Mouse (Mus musculus): ENCODE data around the gene Gpr142. TPM values are rescaled to one million over a fixed set of nuclear protein-coding genes. Genes with fewer than 3 reads are reported as not detected.

Gpr142 gene
- 0.27 TPM in 1 of 2 replicates, not detected in the other for polyA plus RNA-seq (2012; ENCODE audit: low replicate concordance)

DNA sequence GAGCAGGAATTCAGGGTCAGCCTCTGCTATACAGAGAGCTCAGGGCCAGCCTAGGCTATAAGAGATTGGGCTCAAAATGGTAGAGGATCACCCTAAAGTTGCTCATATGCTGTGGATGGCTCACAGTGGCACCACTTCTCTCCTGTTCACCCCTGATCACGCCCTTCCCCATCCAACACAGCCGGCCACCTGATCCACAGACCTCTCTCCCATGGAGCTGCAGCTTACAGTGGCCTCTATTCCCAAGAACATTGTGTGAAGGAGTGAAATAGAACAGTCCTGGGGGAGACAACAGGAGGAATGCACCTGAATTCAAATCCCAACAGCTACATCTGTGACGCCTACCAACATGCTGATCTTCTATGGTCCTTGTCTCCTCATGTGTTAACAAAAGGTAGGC, at the start of gene Gpr142:
Gene Gpr142 (plus strand): TSS at position 301 of the 400 bp plus-strand sequence.

DNA sequence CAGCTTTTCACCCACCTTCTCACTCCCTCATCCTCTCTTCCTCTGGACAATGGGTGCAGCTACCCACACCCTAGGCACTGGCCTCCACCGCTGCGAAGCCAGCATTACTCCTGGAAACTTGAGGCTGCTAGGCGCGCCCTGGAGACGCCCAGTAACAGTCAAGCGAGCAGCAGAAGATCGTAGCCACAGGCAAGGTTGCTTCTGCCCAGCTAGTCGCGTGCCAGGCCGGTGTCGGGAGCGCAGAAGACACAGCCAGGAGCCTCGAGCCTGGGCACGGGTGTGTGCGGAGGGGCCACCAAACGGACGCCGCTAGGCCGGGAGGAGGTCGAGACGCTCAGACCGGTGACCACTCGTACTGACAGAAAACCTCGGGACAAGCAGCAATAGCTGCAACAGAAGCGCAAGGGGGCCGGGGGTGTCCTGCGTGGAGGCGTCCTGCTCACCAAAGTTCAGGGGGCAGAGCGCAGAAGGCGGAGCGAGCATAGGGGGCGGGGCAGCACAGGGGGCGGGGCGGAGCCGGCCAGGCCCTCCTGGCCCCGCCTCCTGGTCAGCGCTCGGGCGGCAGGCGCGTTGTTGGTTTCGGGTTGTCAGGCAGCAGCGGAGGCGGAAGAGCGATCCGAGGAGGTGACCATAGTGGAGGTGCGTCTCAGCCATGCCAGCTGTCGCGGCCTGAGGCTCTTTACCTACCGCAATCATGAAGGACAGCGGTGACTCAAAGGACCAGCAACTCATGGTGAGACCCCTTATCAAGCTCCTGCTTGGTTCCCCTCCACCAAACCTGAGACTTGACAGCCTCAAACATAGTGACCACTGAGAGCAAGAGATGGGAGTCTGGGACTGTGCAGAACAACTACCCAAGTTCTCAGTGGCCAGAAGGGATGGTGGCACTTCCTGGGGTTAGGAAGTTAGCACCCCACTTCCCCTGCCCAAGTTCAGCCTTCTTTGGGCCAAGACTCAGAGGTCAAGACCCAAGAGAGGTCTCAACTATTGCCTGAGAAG, 33.6 kb upstream of the Gpr142 start, which contains the start of gene Kif19a:
Gene Kif19a (plus strand): TSS at position 569 of the 999 bp plus-strand sequence.

DNA sequence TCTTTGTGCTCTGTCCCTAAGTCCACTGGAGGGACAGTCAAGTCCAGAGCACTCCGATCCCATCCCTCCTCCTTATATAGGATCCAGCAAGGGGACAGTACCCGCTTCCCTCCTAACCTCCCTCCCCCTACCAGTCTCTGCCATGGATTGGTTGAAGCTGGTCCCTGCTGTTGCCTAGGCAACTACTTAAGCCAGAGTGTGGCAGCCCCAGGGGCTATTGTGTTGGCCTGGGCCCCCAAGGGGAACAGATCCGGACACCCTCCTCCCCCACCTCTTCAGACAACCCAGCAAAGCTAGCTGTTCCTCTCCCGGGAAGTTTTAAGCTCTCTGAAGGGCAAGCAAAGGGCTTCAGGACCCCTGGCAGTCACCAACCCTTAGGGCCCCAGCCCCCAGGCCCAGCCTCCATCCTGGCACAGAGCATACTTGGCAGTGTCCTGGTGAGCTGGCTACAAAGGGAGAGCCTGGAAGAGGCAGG, 2.8 kb upstream of the Gpr142 start, which contains the start of gene Btbd17:
Gene Btbd17 (minus strand): TSS at position 98 of the 475 bp plus-strand sequence.

DNA sequence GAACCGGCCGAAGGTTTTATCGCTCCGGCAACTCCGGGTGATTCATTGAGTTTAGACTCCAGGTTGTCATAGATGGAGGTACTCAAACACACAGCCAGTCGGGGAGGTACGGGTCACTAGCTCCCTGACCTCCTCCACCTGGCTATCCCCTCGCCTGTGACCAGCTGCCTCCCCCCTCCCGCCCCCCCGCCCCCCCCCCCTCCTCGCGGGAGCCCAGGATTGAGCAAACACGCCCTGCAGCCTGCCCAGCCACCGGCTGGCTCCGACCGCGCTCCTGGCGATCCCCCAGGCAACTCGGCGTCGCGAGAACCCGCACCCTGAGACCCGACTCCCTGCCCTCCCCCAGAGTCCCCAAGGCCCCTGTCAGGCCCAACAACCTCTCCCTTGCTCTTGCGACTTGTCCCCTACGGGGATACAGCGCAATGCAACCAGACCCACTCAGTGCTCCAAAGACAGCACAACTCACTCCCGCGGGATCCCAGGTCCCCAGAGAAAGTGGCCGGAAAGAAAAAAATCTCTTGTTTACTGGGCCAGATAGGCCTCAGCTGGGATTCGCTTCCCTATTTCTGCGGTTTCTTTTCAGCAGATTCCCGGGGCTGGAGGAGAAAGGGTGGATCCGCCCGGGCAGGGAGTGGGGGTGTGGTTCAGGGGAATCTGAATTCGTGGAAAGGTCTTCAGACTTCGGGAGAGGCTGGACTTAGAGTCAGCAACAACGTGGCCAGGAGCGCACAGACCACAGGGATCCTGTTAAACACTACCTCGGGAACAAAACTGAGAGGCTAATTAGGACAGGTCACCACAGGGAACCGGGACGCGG, 51.9 kb downstream of the Gpr142 start, which contains the start of gene Gprc5c:
Gene Gprc5c (plus strand): TSS at position 701 of the 817 bp plus-strand sequence.

Other genes with a start within 250 kb of the Gpr142 start
- gene Rpl38, start 130.4 kb upstream of the Gpr142 start, polyA plus RNA-seq (2012; ENCODE audit: low replicate concordance), result 61.7 and 73.9 TPM in 2 replicates
- 5.6 and 6.9 TPM in 2 replicates for gene Ttyh2, start 123.5 kb upstream of the Gpr142 start, polyA plus RNA-seq (2012; ENCODE audit: low replicate concordance)
- 0.06 TPM in 1 of 2 replicates, not detected in the other for gene Dnaic2, start 71.5 kb upstream of the Gpr142 start, polyA plus RNA-seq (2012; ENCODE audit: low replicate concordance)
- 1.7 and 2.3 TPM in 2 replicates for gene Kif19a, start 33.5 kb upstream of the Gpr142 start, polyA plus RNA-seq (2012; ENCODE audit: low replicate concordance)
- gene Btbd17, start 3.0 kb upstream of the Gpr142 start, polyA plus RNA-seq (2012; ENCODE audit: low replicate concordance), result not detected in 2 replicates
- 0.29 and 1.8 TPM in 2 replicates for gene Gprc5c, start 52.2 kb downstream of the Gpr142 start, polyA plus RNA-seq (2012; ENCODE audit: low replicate concordance)
- 1.1 and 1.4 TPM in 2 replicates for gene Cd300a, start 91.1 kb downstream of the Gpr142 start, polyA plus RNA-seq (2012; ENCODE audit: low replicate concordance)
- 0.19 and 0.37 TPM in 2 replicates for gene Cd300lb, start 135.5 kb downstream of the Gpr142 start, polyA plus RNA-seq (2012; ENCODE audit: low replicate concordance)
- not detected in 2 replicates for gene Cd300c, start 170.2 kb downstream of the Gpr142 start, polyA plus RNA-seq (2012; ENCODE audit: low replicate concordance)
- gene Cd300ld, start 191.0 kb downstream of the Gpr142 start, polyA plus RNA-seq (2012; ENCODE audit: low replicate concordance), result 0.15 and 0.30 TPM in 2 replicates
- 0.19 and 0.42 TPM in 2 replicates for gene Cd300c2, start 203.0 kb downstream of the Gpr142 start, polyA plus RNA-seq (2012; ENCODE audit: low replicate concordance)
- gene Cd300ld2, start 217.3 kb downstream of the Gpr142 start, polyA plus RNA-seq (2012; ENCODE audit: low replicate concordance), result not detected in 2 replicates
- not detected in 2 replicates for gene Cd300ld4, start 228.1 kb downstream of the Gpr142 start, polyA plus RNA-seq (2012; ENCODE audit: low replicate concordance)
- 0.62 TPM in 1 of 2 replicates, not detected in the other for gene Cd300ld5, start 238.8 kb downstream of the Gpr142 start, polyA plus RNA-seq (2012; ENCODE audit: low replicate concordance)
- gene Cd300ld3, start 249.5 kb downstream of the Gpr142 start, polyA plus RNA-seq (2012; ENCODE audit: low replicate concordance), result 0.22 and 0.62 TPM in 2 replicates

Measured in leukemia stem cell, adult 10-12 weeks (primary cell).